Mouse (Mus musculus) thymus, postnatal 0 days (tissue): ENCODE results near the gene Car8. TPM values are rescaled to one million over a fixed set of nuclear protein-coding genes. Genes with fewer than 3 reads are reported as not detected.
A peak's percentile ranks its signal among the peaks of the same experiment; 100 is the strongest.

ENCODE experiments used
- DNase-seq: peaks from one replicate; pipeline ENCODE4 v3.0.0-alpha.2; 2015; ENCODE audit warnings: low spot score
- polyA plus RNA-seq: library from polyadenylated mRNA; unstranded; fragments of >200 nt; fragmentation: Nextera tagmentation; extraction: Ambion mirVana; gene quantifications from 2 replicates; pipeline ENCODE4 v1.2.1, GENCODE M21; 2015

The Car8 gene
- polyA plus RNA-seq = 0.42 and 0.60 TPM in 2 replicates

- DNase-seq = peak; percentile 74
Measured at GRCm38 (mm10) chr4:8238560-8239305, at the start of gene Car8. Gene Car8, minus strand, starts transcription at chr4:8239041.

DNA sequence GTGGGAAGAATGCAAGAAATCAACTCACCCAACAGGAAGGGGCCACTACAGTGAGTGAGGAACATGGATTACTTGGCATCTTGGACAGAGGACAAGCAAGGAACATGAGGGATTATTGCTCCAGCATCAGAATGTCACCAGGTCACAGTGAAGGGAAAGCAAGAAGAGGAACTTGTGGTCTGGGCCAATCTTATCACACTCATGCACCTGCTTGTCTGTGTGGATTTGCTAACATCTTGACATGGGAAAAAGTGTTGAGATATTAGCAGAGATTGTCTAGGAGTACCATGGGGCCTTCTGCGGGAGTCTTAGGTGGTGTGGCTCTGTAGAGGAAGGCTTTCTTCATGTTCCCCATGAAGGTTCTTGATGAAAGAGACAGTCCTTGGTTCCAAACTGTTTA is 46.1 kb upstream of the Car8 start:
- no peak for DNase-seq

DNA sequence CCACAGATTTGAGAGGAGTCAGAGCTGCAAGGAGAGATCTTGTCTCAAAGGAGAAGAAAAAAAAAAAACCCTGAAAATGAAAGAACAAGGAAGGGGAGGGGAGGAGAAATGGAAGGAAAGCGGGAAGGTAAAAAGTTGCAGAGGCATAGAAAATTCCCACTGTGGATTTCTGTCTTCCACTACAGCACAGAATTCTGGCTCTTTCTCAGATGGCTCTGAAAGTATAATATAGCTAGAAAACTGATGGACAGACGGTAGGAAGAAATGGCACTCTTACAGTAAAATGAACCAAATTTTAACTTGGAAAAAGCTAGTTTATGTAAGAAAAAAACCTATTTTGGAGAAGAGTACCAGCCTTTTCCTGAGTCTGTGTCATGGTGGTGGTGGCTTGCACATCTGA is 39.3 kb upstream of the Car8 start:
- no peak for DNase-seq

DNA sequence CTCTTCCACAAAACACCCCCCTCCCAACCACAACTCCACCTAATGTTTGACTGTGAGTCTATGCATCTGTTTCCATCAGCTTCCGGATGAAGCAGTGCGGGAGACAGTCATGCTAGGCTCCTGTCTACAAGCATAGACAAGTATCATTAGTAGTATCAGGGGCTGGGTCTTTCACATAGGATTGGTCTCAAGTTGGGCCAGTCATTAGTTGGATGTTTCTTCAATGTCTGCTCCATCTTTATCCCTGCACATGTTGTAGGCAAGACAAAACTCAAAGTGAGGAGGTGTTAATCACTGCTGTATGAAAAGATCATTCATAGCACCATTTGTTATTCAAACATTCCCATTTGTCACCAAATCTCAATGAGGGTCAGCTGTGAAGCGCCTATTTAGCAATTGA is 11.0 kb upstream of the Car8 start:
- DNase-seq = no peak

DNA sequence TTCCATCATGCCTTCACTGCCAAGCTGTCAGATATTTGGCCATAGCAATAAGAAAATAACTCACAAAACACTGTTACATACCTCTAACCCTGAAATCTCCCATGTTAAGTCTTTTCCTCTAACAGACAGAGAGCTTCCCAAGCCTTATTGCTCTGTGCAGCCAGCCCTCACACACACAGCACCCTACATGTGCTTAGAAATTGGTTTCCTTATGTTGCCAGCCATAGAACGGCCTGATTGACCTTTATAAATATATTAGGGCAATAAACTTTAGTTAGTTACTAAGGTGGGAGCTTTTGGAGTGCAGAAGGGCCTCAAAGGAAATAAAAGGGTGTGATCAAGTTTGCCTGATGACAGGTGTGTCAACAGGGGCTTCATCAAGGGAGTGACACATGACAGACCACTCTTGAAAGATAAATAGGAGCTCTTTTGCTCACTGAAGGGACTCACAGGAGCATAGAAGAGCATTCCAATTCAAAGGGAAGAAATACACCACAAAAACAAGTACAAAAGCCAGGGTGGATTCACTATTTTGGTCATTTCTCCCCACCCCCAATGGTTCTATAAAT is 6.7 kb upstream of the Car8 start:
- DNase-seq = no peak

DNA sequence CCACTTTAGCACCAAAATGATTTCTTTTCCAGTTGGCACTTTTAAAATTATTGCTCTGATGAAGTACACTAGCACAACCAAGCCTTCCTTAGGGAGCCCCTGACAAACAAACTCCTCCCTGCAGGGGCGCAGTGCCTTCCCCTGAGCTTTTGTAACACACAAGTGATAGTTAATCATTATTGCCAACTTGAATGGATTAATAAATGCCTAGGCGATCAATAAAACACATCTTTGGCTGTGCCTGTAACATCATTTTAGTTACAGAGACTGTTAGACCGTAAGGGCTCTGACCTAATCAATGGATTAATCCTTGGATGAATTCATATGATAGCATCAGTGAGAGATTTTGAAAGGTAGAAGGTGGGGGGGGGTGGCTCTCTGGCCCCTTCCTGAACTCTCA is 6.2 kb upstream of the Car8 start:
- DNase-seq = no peak

DNA sequence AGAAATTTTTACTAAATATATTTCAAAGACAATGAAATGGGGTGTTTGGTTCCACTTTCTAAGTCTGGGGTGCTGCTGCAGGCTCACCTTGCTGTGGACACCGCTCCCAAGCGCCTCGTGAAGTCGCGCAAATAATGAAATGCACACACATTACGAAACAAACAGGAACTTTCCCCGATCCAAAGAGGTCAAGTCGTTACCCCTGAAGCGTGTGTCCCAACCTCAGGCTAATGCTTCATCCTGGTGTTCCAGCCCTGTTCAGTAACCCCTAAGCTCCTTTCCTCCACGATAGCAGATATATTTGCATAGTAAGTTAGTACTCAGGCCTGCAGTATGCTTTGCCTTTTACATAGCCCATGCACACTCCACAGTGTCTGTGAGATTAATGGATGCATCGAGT is 858 bp upstream of the Car8 start:
- DNase-seq = no peak

DNA sequence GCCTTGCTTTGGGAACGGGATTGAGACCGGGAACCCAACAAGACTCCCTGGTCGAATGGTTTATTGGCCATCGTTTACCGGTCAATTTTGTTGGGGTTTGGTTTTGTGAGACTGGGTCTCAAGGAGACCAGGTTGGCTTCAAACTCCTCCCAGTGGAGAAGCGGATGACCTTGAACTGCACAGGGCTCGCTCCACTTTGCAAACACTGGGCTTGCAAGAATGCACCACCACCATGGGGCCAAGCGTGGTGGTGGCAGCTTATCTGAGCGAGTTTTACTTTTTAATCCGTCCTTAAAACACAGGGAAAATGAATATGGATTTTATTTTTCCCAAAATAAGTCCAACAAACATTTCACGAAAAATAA is 447 bp upstream of the Car8 start:
- no peak for DNase-seq

GRCm38 (mm10) chr4:8232393-8233111 is 6.3 kb downstream of the Car8 start:
- DNase-seq = no peak

DNA sequence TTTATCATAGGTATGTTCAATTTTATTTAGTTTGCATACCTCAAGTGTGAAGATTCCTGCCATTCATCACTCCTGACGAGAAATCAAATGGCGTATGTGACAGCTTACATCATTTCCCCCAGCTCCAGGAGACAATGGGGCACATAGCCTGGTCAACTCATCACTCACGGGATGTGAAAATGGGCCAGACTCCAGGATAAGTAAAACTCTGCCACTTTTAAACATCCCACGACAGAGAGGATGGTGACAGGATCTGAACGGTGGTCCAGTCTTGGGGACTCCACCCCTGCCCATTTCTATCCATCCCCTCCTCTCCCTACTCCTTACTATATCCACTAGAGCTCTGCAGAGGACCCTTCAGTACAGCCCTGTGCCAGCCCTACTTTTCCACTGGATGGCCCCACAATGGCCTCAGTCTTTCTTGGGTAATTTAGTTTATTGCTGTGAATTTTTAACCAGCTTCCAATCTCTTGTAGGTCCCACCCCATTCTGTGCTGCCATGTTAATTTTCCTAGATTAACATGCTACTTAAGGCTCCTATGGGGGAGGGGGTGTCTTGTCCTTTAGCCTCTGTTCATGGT is 7.5 kb downstream of the Car8 start:
- DNase-seq = no peak

DNA sequence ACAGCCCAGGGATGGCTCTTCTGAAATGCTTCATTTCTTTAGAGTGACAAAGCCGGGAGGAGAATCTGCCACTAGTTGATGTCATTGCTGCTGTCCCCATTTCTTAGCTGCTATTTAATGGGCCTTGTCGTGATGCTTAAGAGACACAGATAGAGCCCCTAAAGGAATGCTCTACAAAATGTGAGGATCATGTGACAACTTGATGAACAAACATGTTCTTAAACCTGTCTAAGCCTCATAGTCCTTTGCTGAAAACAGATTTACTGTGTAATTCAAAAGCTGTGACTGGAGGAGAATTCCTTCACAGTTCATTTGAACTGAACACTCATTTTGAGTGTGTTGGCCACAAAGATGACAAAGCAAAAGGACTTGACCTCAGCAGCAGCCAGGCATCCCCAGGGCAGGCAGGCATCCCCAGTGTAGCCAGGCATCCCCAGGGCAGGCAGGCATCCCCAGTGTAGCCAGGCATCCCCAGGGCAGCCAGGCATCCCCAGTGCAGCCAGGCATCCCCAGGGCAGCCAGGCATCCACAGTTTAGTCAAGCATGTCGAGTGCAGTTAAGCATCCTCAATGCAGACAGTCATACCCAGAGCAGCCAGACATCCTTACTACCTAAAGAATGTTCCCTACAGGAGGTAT is 9.1 kb downstream of the Car8 start:
- no peak for DNase-seq

GRCm38 (mm10) chr4:8218941-8219340 is 19.9 kb downstream of the Car8 start:
- no peak for DNase-seq

DNA sequence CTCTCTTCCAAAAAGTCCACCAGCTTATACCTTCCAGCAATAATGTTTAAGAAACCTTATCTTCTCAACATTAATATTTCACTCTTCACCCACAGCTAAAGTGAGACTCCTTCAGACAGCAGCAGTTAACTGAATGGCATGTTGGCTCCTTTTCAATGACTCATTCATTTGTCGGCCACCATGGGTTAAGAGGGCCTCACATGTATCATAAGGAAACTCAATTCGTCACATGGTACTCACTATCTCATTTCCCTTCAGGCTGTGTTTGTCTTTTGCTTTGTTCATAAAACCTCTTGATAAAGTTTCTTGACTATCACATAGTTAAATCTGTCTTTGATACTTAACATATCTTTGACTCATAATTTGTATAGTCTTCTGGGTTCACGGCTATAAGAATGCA is 20.8 kb downstream of the Car8 start:
- no peak for DNase-seq

DNA sequence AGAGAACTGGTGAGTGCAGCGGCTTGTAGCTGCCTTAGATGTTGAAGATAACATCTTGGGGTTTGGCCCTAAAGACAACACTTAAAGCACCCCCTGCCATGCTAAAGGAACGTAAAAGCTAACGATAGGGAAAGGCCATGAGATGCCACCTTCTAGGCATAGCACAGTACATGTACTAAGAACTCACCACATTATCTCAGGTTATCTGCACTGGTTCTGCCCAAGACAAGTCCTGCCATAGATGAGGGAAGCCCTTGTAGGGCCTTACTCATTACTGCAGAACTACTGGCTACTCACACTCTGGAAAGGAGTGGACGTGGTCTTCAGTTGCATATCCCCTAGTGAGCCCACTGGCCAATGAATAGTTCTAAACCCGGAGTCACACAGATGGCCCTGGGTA is 21.6 kb downstream of the Car8 start:
- DNase-seq = no peak

GRCm38 (mm10) chr4:8216551-8216950 is 22.3 kb downstream of the Car8 start:
- DNase-seq = no peak

DNA sequence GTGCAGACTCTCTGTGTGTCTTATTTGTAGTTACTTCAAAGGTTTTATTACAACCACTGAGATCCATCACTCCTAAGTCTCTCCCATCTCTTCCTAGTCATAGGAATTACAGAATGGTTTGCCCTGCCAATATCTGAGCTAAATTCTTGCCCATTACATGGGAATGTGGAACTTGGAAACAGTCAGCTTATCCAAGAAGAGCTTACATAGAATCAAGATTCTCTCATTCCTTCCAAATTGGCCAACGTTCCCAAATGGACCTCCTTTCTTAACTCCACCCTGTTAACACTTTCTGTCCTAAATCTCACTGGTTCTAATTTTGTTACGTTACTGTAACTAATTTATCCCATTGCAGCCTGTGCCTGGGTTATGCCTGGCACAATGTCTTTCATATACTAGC is 25.2 kb downstream of the Car8 start:
- no peak for DNase-seq

DNA sequence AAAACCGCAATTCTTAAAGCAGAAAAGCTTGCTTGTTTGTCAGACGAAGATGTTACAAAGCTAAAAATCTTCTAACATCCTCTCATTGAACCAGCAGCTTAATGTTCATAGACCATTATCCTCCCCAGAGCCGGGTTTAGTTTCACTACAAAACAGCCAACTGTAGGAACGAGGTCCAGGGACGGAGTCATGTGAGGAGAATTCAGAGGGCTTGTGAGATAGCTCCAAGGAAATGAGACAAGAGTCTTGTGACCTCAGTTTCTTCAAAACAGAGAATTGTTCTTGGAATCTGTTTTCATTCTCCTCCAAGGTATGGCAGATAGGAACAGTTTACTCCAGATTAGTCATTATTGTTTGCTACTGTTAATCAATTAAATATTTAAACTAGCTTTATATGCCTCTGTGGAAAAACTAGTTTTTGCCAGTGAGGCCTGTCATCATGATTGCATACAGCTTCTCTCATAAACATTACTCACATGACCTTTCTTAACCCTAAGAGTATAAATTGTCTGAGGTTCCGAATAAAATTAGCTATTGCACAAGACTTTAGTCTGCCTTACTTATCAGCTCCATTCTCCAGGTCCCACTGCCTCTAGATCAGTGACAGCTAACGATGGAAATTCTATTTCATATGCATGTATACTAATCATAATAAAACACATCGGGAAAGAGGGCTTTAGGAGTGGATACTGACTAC is 25.8 kb downstream of the Car8 start:
- no peak for DNase-seq

- no peak for DNase-seq
Measured at GRCm38 (mm10) chr4:8210452-8210851, 28.4 kb downstream of the Car8 start.

DNA sequence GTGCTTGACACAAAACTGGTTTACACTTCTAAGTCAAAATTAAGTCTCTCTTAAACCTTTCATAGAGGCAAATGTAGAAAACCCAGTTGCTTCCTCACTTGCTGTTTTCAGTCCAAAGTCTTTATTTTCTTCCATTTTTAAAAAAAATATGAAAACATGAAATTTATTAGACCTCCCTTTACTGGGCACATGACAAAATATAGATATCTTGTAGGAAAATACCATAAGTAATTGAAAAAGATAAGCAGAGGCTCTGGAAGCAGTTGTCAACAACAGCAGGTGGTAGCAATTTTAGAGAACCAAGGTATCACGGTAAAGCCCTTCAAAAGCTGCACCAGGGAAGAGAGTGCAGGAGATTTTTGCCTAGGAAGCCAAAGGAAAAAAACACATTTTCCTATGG is 30.9 kb downstream of the Car8 start:
- no peak for DNase-seq

DNA sequence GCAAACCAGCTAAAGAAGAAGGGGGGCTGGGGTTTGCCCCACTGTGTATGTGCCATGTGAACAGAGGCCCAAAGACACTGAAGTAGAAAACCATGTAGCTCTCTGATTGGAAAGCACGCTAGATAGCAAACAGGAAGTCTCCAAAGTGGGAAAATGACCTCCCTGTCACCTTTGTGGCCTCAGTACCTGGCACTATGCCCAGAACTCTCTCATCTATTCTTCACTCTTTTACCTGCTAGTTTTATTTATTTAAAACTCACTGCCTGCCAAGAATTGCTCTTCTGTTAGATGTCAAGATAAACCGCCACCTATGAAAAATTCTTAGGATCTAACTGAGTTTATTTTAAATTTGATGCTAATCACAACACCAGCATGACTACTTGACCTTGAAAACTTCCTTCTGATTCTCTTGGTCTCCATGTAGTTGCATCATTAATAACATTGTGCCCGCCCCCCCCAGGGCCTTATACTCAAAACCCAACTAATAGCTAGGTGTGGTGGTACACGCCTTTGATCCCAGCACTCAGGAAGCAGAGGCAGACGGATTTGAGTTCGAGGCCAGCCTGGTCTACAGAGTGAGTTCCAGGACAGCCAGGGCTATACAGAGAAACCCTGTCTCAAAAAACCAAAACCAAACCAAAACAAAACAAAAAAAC is 31.8 kb downstream of the Car8 start:
- no peak for DNase-seq
